Mouse (Mus musculus): ENCODE results near the gene Camk2n1. TPM values are rescaled to one million over a fixed set of nuclear protein-coding genes. Genes with fewer than 3 reads are reported as not detected.

Gene Camk2n1
- polyA plus RNA-seq (2014; fragmentation: Illumina TruSeq; extraction: RNeasy Lipid Tissue Mini Kit (QIAGEN cat#74804); ENCODE audit: low read depth, low replicate concordance), result 80.7 TPM

DNA sequence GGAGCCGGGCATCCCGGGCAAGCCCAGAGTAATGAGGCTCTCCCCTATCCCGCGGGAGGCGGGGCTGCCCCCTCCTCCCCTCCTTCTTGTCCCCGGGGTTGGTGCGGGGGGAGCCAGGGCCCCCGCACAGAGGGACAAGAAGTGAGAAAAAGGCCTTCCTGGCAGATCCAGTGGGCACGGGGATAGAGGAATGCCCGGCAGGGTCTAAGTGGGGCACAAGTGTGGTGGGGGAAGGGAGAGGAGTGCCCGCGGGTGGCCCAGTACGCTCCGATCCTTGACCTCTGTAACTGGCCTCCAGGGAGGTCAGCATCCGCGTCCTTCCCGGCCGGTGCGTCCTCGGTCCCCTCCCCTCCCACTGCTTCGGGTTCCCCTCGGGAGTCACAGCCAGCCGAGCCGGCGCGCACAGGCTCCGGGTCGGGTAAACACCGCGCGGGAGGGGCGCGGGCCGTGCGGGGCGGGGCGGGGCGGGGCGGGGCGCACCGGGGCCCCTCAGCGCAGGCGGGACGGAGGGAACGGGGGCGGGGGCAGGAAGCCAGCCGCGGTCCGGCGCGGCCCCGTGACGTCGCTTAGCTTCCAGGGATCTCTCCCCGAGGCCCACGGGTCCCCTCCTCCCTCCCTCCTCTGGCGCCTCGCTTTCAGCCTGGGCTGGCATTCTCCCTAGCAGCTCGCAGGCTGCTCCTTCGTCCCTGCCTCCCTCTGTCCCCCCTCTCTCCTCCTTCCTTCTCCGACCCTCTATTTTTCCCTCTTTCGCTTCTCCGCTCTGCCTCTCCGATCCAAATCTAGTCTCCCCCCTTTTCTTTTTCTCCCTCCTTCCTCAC, at the start of gene Camk2n1:
Gene Camk2n1, plus strand, starts transcription at position 562 of the 818 bp plus-strand sequence.

DNA sequence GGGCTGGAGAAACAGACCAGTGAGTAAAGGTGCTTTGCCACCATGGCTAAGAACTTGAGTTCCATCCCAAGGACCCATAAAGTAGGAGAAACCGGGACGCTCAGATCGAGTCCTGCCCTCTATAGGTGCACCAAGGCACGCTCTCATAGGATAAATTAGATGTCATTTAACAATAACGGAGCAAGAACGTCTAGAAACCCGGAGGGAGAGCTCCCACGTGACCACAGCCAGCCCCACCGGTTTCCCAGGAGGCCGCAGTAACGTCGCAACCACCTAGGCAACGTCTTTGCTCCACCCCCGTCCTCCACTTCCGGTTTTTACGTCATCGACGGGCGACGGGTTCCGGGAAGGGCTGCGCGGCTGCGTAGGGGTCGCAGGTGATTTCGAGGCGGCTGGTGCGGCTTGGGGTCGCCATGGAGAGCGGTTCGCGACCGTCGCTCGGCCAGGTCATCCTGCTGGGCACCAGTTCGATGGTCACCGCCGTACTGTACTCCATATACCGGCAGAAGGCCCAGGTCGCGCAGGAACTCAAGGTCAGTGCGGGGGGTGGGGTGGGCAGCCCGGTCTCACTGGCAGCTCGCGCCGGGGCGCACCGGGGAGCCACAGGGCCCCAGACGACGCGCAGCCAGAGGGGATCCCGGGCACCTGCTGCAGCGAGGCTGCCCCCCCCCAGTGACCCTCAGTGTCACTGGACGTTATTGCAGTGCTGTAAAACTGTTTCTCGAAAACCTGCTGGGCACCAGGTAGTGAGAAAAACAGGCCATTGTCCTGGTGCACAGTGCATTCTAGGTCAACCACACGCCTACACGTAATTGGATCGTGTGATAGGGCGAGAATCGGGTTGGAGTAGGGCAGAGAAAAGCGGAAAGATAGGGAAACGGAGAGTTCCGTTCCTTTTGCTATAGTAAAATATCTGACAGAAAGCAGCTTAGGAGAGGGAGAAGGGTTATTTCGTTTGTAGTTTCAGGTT, 19.5 kb upstream of the Camk2n1 start, which contains the start of gene Mul1:
Gene Mul1, plus strand, starts transcription at position 325 of the 970 bp plus-strand sequence.

Other genes with a start within 250 kb of the Camk2n1 start
- gene Hp1bp3, start 238.0 kb upstream of the Camk2n1 start, polyA plus RNA-seq (2014; fragmentation: Illumina TruSeq; extraction: RNeasy Lipid Tissue Mini Kit (QIAGEN cat#74804); ENCODE audit: low read depth, low replicate concordance), result 90.6 TPM
- not detected for gene Sh2d5, start 203.9 kb upstream of the Camk2n1 start, polyA plus RNA-seq (2014; fragmentation: Illumina TruSeq; extraction: RNeasy Lipid Tissue Mini Kit (QIAGEN cat#74804); ENCODE audit: low read depth, low replicate concordance)
- gene Kif17, start 203.9 kb upstream of the Camk2n1 start, polyA plus RNA-seq (2014; fragmentation: Illumina TruSeq; extraction: RNeasy Lipid Tissue Mini Kit (QIAGEN cat#74804); ENCODE audit: low read depth, low replicate concordance), result not detected
- gene Ddost, start 149.6 kb upstream of the Camk2n1 start, polyA plus RNA-seq (2014; fragmentation: Illumina TruSeq; extraction: RNeasy Lipid Tissue Mini Kit (QIAGEN cat#74804); ENCODE audit: low read depth, low replicate concordance), result 12.4 TPM
- 115 TPM for gene Pink1, start 128.0 kb upstream of the Camk2n1 start, polyA plus RNA-seq (2014; fragmentation: Illumina TruSeq; extraction: RNeasy Lipid Tissue Mini Kit (QIAGEN cat#74804); ENCODE audit: low read depth, low replicate concordance)
- 5.8 TPM for gene Cda, start 86.3 kb upstream of the Camk2n1 start, polyA plus RNA-seq (2014; fragmentation: Illumina TruSeq; extraction: RNeasy Lipid Tissue Mini Kit (QIAGEN cat#74804); ENCODE audit: low read depth, low replicate concordance)
- not detected for gene Fam43b, start 57.8 kb upstream of the Camk2n1 start, polyA plus RNA-seq (2014; fragmentation: Illumina TruSeq; extraction: RNeasy Lipid Tissue Mini Kit (QIAGEN cat#74804); ENCODE audit: low read depth, low replicate concordance)
- 4.5 TPM for gene Mul1, start 19.6 kb upstream of the Camk2n1 start, polyA plus RNA-seq (2014; fragmentation: Illumina TruSeq; extraction: RNeasy Lipid Tissue Mini Kit (QIAGEN cat#74804); ENCODE audit: low read depth, low replicate concordance)
- not detected for gene Vwa5b1, start 181.6 kb downstream of the Camk2n1 start, polyA plus RNA-seq (2014; fragmentation: Illumina TruSeq; extraction: RNeasy Lipid Tissue Mini Kit (QIAGEN cat#74804); ENCODE audit: low read depth, low replicate concordance)

Data from kidney, adult 10 weeks (tissue).